ENCODE assay signal across 9 mouse cellular contexts in the genomic region with DNA sequence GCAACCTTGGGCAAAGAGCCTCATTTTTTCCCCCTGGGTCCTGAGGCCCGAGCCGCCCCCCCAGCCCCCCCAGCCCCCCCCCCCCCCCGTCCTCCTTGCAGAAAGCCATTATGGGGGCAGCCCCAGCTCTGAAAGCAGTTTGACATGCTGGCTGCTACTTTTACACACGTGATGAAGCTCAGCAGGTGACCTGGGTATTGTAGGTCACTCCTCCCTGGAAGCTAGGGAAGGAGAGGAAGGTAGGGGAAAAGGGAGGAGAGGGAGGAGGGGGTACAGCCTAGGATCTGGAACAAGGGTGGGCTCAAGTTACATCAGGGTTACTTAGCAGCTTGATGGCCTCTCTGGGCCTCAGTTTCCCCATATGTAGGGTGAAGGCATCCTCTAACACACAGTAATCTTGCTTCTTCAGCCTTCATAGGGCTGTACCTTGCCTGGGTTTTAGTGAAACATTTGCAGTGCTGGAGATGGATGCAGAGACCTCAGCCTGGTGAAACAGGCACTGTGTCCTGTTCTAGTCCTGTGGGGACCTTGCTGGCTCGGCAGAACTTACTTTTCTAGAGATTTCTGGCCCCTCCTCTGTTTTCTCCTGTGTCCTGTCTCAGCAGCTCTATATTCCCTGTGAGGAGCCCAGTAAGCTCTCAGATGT.
DNase-seq lines count a peak whose midpoint lies in the region; ATAC-seq lines count a peak whose summit lies in the region.
"Had no signal": no experiment of that assay in that cellular context is flagged by ENCODE, and none has a peak within 500 bp of the region (broad histone marks: within the 10 kb centered on the region; RNA-seq: fewer than 3 reads in every experiment).

No protein-coding gene starts in this region.

- no peaks in the 10 kb centered on the region for H3K36me3 ChIP-seq in heart, embryonic 14.5 days (ENCODE audit: control insufficient read depth, insufficient read depth, low read length)
- no peaks in the 10 kb centered on the region for H3K36me3 ChIP-seq in embryonic facial prominence, embryonic 12.5 days
- no peaks in the 10 kb centered on the region for H3K36me3 ChIP-seq in hindbrain, embryonic 10.5 days
- no peaks in the 10 kb centered on the region for H3K36me3 ChIP-seq in midbrain, embryonic 12.5 days

- WGBS in heart, embryonic 14.5 days = 35% methylated on average over 4 of the region's 5 CpGs
- WGBS in embryonic facial prominence, embryonic 12.5 days = 3% methylated on average over 5 of the region's 5 CpGs
- 7% methylated on average over 5 of the region's 5 CpGs for WGBS in hindbrain, embryonic 10.5 days
- 3% methylated on average over 5 of the region's 5 CpGs for WGBS in midbrain, embryonic 12.5 days

- intact Hi-C loops in heart, postnatal 10 days (cut with DNase I) = no loop called here

- H3K27me3 ChIP-seq in heart, embryonic 14.5 days (ENCODE audit: control insufficient read depth, insufficient read depth, low read length) = no peaks in the 10 kb centered on the region
- no peaks in the 10 kb centered on the region for H3K27me3 ChIP-seq in embryonic facial prominence, embryonic 12.5 days
- peaks cover 5% of the 10 kb centered on the region; the same call in 1 of the 2 replicates for H3K27me3 ChIP-seq in hindbrain, embryonic 10.5 days (ENCODE audit: insufficient read depth, poor library complexity, severe bottlenecking)
- H3K27me3 ChIP-seq in midbrain, embryonic 12.5 days = peaks cover 27% of the 10 kb centered on the region
- H3K27me3 ChIP-seq: CH12.LX had no signal

- no peak overlapping the region; the same call in 1 of the 2 replicates for H3K9ac ChIP-seq in heart, embryonic 14.5 days (ENCODE audit: low read length)
- peak overlapping the region; percentile 34; the same call in 1 of the 2 replicates for H3K9ac ChIP-seq in embryonic facial prominence, embryonic 12.5 days
- H3K9ac ChIP-seq in midbrain, embryonic 12.5 days (replicated peaks) = no peak overlapping the region

- no peak overlapping the region for H3K4me3 ChIP-seq in heart, embryonic 14.5 days (ENCODE audit: control insufficient read depth in 1 of 2, insufficient read depth in 1 of 2, low read depth in 1 of 2, low read length in 2 of 2)
- H3K4me3 ChIP-seq in embryonic facial prominence, embryonic 12.5 days = no peak overlapping the region
- peak overlapping the region; percentile 27 for H3K4me3 ChIP-seq in hindbrain, embryonic 10.5 days
- no peak overlapping the region for H3K4me3 ChIP-seq in midbrain, embryonic 12.5 days

- ATAC-seq in heart, embryonic 14.5 days (ENCODE audit: insufficient number of reproducible peaks, insufficient read depth, low FRiP score, low read depth) = no peak
- ATAC-seq in embryonic facial prominence, embryonic 12.5 days (ENCODE audit: insufficient number of reproducible peaks, insufficient read depth, low FRiP score, low TSS enrichment) = peak; percentile 31; the same call in 1 of the 2 replicates
- ATAC-seq in midbrain, embryonic 12.5 days (ENCODE audit: low FRiP score, low read depth) = peak; percentile 31
- ATAC-seq in megakaryocyte, adult 5-6 weeks (ENCODE audit: poor library complexity, severe bottlenecking) = no peak

- no peak overlapping the region for H3K4me2 ChIP-seq in heart, embryonic 14.5 days (ENCODE audit: low read length)
- 0 out of 2 replicates have a peak overlapping the region, but pooled peaks have one; percentile 17 for H3K4me2 ChIP-seq in embryonic facial prominence, embryonic 12.5 days (replicated peaks)
- peak overlapping the region; percentile 24; the same call in 1 of the 2 replicates for H3K4me2 ChIP-seq in midbrain, embryonic 12.5 days (replicated peaks)

- peaks cover 10 to 13% of the 10 kb centered on the region in 2 experiments for H3K4me1 ChIP-seq in heart, embryonic 14.5 days (ENCODE audit: control insufficient read depth in 2 of 2, insufficient read depth in 2 of 2, low read length in 2 of 2)
- H3K4me1 ChIP-seq in embryonic facial prominence, embryonic 12.5 days = peaks cover 43% of the 10 kb centered on the region
- peaks cover 63% of the 10 kb centered on the region for H3K4me1 ChIP-seq in hindbrain, embryonic 10.5 days (replicated peaks)
- peaks cover 41% of the 10 kb centered on the region for H3K4me1 ChIP-seq in midbrain, embryonic 12.5 days

- peak overlapping the region; percentile 33 to 57 for H3K27ac ChIP-seq in heart, embryonic 14.5 days (replicated peaks in 1 of 2; ENCODE audit: control insufficient read depth in 1 of 2, insufficient read depth in 1 of 2, low read depth in 2 of 2, low read length in 2 of 2)
- peak overlapping the region; percentile 94 for H3K27ac ChIP-seq in embryonic facial prominence, embryonic 12.5 days
- peak overlapping the region; percentile 91 for H3K27ac ChIP-seq in hindbrain, embryonic 10.5 days
- peak overlapping the region; percentile 88 for H3K27ac ChIP-seq in midbrain, embryonic 12.5 days (replicated peaks)

- H3K9me3 ChIP-seq in heart, embryonic 14.5 days (ENCODE audit: control insufficient read depth, low read length) = no peaks in the 10 kb centered on the region
- H3K9me3 ChIP-seq in embryonic facial prominence, embryonic 12.5 days = no peaks in the 10 kb centered on the region
- H3K9me3 ChIP-seq in hindbrain, embryonic 10.5 days = no peaks in the 10 kb centered on the region
- H3K9me3 ChIP-seq in midbrain, embryonic 12.5 days = no peaks in the 10 kb centered on the region

- DNase-seq in heart, postnatal 10 days = no peak
- DNase-seq in hindbrain, embryonic 10.5 days (ENCODE audit: low spot score) = no peak
- DNase-seq in ovary, postnatal 10 days (ENCODE audit: low spot score) = no peak
- no peak for DNase-seq in thymus, postnatal 14 days

Comparison
In these comparisons a context has a peak if more than half of its experiments do, and no peak if none do; other contexts are left out.
1. ATAC-seq: peak in embryonic facial prominence, embryonic 12.5 days (single experiment) and midbrain, embryonic 12.5 days (single experiment); none in heart, embryonic 14.5 days (single experiment) and megakaryocyte, adult 5-6 weeks (single experiment).
2. Peak in every context shown above with its lines, with median percentiles within 50 percentile points of each other: H3K27ac ChIP-seq.